Mouse (Mus musculus): ENCODE measurements at regions not wholly inside any gene's neighbourhood (a gene's known extent, or its start where the extent isn't known, plus 50 kb on each side); places are given as distances from the start of the nearest gene placed in this dataset.

DNA sequence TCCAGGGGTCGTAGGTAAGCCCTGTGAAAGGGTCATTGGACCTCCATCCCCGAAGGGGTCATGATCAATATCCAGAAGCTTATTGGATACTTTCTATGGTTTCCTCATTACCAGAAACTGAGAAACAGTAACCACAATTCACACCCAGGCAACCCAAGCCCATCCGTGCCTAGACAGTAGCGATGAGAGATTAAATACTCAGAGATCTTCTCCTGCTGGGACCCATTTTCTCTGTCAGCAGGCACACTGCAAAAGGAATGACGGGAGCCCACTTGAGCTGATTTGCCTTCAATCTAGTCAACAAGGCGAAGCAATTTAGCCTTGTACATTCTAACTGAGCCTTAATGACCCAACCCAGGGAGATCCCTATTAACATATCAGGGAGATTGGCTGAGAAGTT lies 632.0 kb upstream of the Adamts9 start:
- Histone ChIP-seq H3K27me3 (ENCODE audit: control insufficient read depth, insufficient read depth, low read length) (no peaks in the 10 kb centered on the region), H3K4me1 (ENCODE audit: control insufficient read depth, insufficient read depth, low read length) (no peaks in the 10 kb centered on the region), H3K27ac (ENCODE audit: control insufficient read depth, insufficient read depth, low read depth, low read length) (no peak overlapping the region), H3K36me3 (ENCODE audit: control insufficient read depth, insufficient read depth, low read length) (no peaks in the 10 kb centered on the region), H3K4me3 (ENCODE audit: control insufficient read depth, low read depth, low read length) (no peak overlapping the region)
- TF ChIP-seq POLR2A (IDR thresholded peaks at IDR 0.05; ENCODE audit: control insufficient read depth, low read depth, low read length) (no peak), CTCF (IDR thresholded peaks at IDR 0.05; ENCODE audit: control insufficient read depth, insufficient read depth, insufficient replicate concordance, low read depth, low read length) (no peak)

DNA sequence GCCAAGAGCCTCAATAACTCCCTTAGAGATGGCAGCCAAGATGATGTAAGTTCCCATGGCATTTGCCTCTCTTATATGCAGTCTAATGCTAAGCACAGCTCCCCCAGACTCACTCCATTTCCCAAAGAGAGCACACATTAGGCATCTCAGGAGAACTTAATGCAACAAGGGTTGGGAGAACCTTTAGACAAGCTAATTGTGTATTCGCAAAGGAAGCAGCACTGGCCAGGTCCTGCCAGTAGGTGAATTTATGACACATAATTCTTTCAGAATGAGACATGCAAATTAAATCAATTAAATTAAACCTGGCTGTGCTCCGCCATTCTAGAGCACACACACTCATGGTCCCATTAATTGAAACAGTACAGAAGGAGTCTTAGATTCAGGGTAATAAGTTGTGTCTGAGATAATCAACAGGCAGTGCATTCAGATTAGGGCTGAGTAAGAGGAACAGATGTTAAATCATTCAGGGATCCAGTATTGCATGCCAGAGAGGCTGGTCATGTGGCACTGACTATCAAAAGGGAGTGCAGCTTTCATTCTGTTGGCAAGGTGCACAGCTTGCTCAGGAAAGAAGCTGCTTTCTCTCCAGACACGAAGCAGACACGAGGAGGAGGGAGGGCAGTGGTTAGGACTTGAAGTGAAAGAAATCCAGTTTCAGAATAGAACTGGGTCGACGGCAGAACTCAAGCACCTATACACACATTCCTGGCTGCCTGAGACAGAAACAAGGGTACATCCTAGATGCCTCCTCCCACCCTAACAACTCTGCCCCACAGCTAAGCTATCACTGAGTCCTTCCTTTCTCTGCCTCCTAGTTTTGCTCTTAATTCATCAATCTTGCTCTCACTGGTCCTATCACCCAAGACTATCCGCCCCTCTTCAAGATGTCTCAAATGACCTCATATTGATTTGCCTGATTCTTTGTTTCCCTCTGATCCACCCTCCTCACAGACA lies 630.7 kb upstream of the Adamts9 start:
- no peaks in the 10 kb centered on the region for H3K36me3 ChIP-seq (ENCODE audit: control insufficient read depth, insufficient read depth, low read length)
- peak overlapping the region; percentile 12; the same call in 1 of the 2 replicates for H3K4me3 ChIP-seq (ENCODE audit: control insufficient read depth, low read depth, low read length)
- no peaks in the 10 kb centered on the region for H3K4me1 ChIP-seq (ENCODE audit: control insufficient read depth, insufficient read depth, low read length)
- H3K27ac ChIP-seq (ENCODE audit: control insufficient read depth, insufficient read depth, low read depth, low read length) = no peak overlapping the region
- no peaks in the 10 kb centered on the region for H3K27me3 ChIP-seq (ENCODE audit: control insufficient read depth, insufficient read depth, low read length)
- TF ChIP-seq POLR2A (IDR thresholded peaks at IDR 0.05; ENCODE audit: control insufficient read depth, low read depth, low read length) (no peak), CTCF (IDR thresholded peaks at IDR 0.05; ENCODE audit: control insufficient read depth, insufficient read depth, insufficient replicate concordance, low read depth, low read length) (no peak)

GRCm38 (mm10) chr6:93569866-93570265 lies 626.6 kb upstream of the Adamts9 start:
- no peaks in the 10 kb centered on the region for H3K36me3 ChIP-seq (ENCODE audit: control insufficient read depth, insufficient read depth, low read length)
- no peaks in the 10 kb centered on the region for H3K27me3 ChIP-seq (ENCODE audit: control insufficient read depth, insufficient read depth, low read length)
- no peak for TF ChIP-seq CTCF (IDR thresholded peaks at IDR 0.05; ENCODE audit: control insufficient read depth, insufficient read depth, insufficient replicate concordance, low read depth, low read length)
- TF ChIP-seq POLR2A (IDR thresholded peaks at IDR 0.05; ENCODE audit: control insufficient read depth, low read depth, low read length) = no peak
- no peaks in the 10 kb centered on the region for H3K4me1 ChIP-seq (ENCODE audit: control insufficient read depth, insufficient read depth, low read length)
- H3K4me3 ChIP-seq (ENCODE audit: control insufficient read depth, low read depth, low read length) = no peak overlapping the region
- H3K27ac ChIP-seq (ENCODE audit: control insufficient read depth, insufficient read depth, low read depth, low read length) = no peak overlapping the region

DNA sequence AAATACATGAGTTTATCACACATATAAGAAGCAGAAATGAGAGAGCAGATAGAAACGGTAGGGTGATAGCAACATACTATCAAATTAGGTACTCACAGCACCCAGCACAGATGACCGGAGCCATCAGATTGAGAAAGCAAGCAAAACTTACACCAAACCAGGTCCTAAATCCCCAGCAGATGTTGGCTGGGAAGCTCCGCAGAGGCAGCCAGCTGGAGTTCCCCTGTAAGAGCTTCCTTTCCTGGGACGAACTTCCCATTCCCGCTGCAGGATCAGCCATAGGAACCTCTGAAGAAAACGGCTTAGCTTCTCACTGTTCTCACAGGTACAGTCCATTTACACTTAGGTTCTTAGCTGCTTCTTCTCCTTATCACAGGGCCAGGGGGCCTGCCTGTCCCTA lies 625.9 kb upstream of the Adamts9 start:
- no peaks in the 10 kb centered on the region for H3K27me3 ChIP-seq (ENCODE audit: control insufficient read depth, insufficient read depth, low read length)
- no peaks in the 10 kb centered on the region for H3K36me3 ChIP-seq (ENCODE audit: control insufficient read depth, insufficient read depth, low read length)
- H3K4me3 ChIP-seq (ENCODE audit: control insufficient read depth, low read depth, low read length) = no peak overlapping the region
- no peak overlapping the region for H3K27ac ChIP-seq (ENCODE audit: control insufficient read depth, insufficient read depth, low read depth, low read length)
- no peaks in the 10 kb centered on the region for H3K4me1 ChIP-seq (ENCODE audit: control insufficient read depth, insufficient read depth, low read length)
- no peak for TF ChIP-seq POLR2A (IDR thresholded peaks at IDR 0.05; ENCODE audit: control insufficient read depth, low read depth, low read length)
- TF ChIP-seq CTCF (IDR thresholded peaks at IDR 0.05; ENCODE audit: control insufficient read depth, insufficient read depth, insufficient replicate concordance, low read depth, low read length) = no peak

DNA sequence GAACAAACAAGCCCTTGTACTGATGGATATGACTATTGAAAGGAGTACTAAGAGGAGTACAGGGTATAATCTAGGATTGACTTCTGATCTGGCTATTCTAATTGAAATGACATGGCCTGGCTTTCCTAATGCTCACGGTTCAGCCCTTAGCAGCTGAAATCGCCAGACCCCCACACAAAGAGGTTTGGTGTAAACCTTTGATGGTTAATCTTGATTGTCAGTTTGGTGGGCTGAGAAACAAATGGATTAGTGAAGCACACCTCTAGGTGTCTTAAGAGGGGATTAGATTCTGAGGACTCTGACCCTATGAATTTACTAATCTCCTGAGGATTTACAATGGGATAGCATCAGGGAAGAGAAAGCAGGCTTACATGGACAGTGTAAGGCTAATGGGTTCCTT lies 623.4 kb upstream of the Adamts9 start:
- H3K36me3 ChIP-seq (ENCODE audit: control insufficient read depth, insufficient read depth, low read length) = no peaks in the 10 kb centered on the region
- no peak overlapping the region for H3K27ac ChIP-seq (ENCODE audit: control insufficient read depth, insufficient read depth, low read depth, low read length)
- no peaks in the 10 kb centered on the region for H3K27me3 ChIP-seq (ENCODE audit: control insufficient read depth, insufficient read depth, low read length)
- TF ChIP-seq CTCF (IDR thresholded peaks at IDR 0.05; ENCODE audit: control insufficient read depth, insufficient read depth, insufficient replicate concordance, low read depth, low read length) (no peak), POLR2A (IDR thresholded peaks at IDR 0.05; ENCODE audit: control insufficient read depth, low read depth, low read length) (no peak)
- H3K4me1 ChIP-seq (ENCODE audit: control insufficient read depth, insufficient read depth, low read length) = no peaks in the 10 kb centered on the region
- H3K4me3 ChIP-seq (ENCODE audit: control insufficient read depth, low read depth, low read length) = no peak overlapping the region

DNA sequence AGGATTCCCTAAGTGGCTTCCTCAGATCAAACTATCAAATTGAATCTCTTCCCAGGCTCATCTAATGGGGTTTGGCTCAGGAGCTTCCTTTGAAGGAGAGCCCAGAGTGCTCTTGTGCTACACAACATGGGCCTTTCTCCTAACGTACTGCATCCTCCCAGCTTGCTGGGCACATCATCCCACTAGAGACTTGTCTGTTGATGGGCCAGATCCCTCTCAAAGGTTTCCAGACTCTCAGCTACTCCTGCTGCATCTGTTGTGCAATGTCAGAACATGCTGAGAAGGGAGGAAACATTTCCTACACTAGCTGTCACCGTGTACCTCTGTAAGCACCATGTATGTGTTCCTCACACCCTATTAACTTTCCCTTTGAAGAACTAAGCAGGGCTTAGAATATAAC lies 605.0 kb upstream of the Adamts9 start:
- Histone ChIP-seq H3K4me3 (ENCODE audit: control insufficient read depth, low read depth, low read length) (no peak overlapping the region), H3K36me3 (ENCODE audit: control insufficient read depth, insufficient read depth, low read length) (no peaks in the 10 kb centered on the region), H3K4me1 (ENCODE audit: control insufficient read depth, insufficient read depth, low read length) (no peaks in the 10 kb centered on the region), H3K27me3 (ENCODE audit: control insufficient read depth, insufficient read depth, low read length) (no peaks in the 10 kb centered on the region), H3K27ac (ENCODE audit: control insufficient read depth, insufficient read depth, low read depth, low read length) (no peak overlapping the region)
- TF ChIP-seq POLR2A (IDR thresholded peaks at IDR 0.05; ENCODE audit: control insufficient read depth, low read depth, low read length) (no peak), CTCF (IDR thresholded peaks at IDR 0.05; ENCODE audit: control insufficient read depth, insufficient read depth, insufficient replicate concordance, low read depth, low read length) (no peak)

- TF ChIP-seq CTCF (IDR thresholded peaks at IDR 0.05; ENCODE audit: control insufficient read depth, insufficient read depth, insufficient replicate concordance, low read depth, low read length) (no peak), POLR2A (IDR thresholded peaks at IDR 0.05; ENCODE audit: control insufficient read depth, low read depth, low read length) (no peak)
- no peak overlapping the region for H3K27ac ChIP-seq (ENCODE audit: control insufficient read depth, insufficient read depth, low read depth, low read length)
- no peaks in the 10 kb centered on the region for H3K4me1 ChIP-seq (ENCODE audit: control insufficient read depth, insufficient read depth, low read length)
- no peak overlapping the region for H3K4me3 ChIP-seq (ENCODE audit: control insufficient read depth, low read depth, low read length)
- H3K36me3 ChIP-seq (ENCODE audit: control insufficient read depth, insufficient read depth, low read length) = no peaks in the 10 kb centered on the region
- no peaks in the 10 kb centered on the region for H3K27me3 ChIP-seq (ENCODE audit: control insufficient read depth, insufficient read depth, low read length)
These were observed 601.0 kb upstream of the Adamts9 start for GRCm38 (mm10) chr6:93544246-93544645.

Data from testis, adult 2 months (tissue).